Mouse (Mus musculus): ENCODE data around the gene Pam. TPM values are rescaled to one million over a fixed set of nuclear protein-coding genes. Genes with fewer than 3 reads are reported as not detected.

Pam gene
- polyA plus RNA-seq, 1 experiment from 2014 or later, result 22.3 TPM

GRCm38 (mm10) chr1:97908736-97909135, 186.7 kb downstream of the Pam start:
- no peaks in the 10 kb centered on the region for H3K27me3 ChIP-seq (replicated peaks; ENCODE audit: control insufficient read depth, insufficient read depth, low read length)
- no peaks in the 10 kb centered on the region for H3K9me3 ChIP-seq (ENCODE audit: control insufficient read depth, low read length)
- no peaks in the 10 kb centered on the region for H3K4me1 ChIP-seq (ENCODE audit: control insufficient read depth, insufficient read depth, low read depth, low read length)
- no peak overlapping the region for H3K27ac ChIP-seq (ENCODE audit: low read depth, low read length)
- 92% methylated on average over 4 of the region's 4 CpGs for WGBS
- H3K36me3 ChIP-seq (ENCODE audit: control insufficient read depth, insufficient read depth, low read length), result no peaks in the 10 kb centered on the region
- no peak for ATAC-seq
- no peak overlapping the region for H3K4me3 ChIP-seq (ENCODE audit: low read length)
- H3K9ac ChIP-seq (ENCODE audit: low read depth, low read length), result no peak overlapping the region
- no peak overlapping the region for H3K4me2 ChIP-seq (ENCODE audit: low read length)

DNA sequence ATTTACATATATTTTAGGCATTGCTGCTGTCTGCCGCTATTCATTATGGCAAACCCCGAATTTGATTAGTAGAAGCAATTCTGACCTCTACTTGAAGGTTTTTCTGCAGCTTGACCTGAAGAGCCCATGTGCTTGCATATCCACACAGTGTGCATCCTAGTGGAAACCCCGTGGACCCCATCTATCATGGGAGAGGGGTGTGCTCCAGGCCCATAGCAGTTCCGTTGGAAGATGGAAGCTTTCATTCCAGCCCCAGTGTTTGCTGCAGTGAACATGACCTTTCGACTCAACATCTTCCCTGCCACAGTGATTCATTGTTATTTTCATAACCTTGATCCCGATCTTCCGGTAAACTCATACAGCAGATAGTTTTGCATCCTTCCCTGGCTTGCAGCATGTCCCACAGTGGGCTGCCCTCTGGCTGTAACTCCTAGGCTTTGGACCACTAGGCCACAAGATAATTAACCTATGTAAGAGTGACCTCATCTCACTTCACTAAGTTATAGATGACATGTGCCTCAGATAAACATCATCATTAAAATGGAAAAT, 191.5 kb downstream of the Pam start:
- H3K27me3 ChIP-seq (replicated peaks; ENCODE audit: control insufficient read depth, insufficient read depth, low read length), result no peaks in the 10 kb centered on the region
- 81% methylated on average over 7 of the region's 7 CpGs for WGBS
- no peak overlapping the region for H3K4me3 ChIP-seq (ENCODE audit: low read length)
- H3K4me2 ChIP-seq (ENCODE audit: low read length), result no peak overlapping the region
- H3K27ac ChIP-seq (ENCODE audit: low read depth, low read length), result no peak overlapping the region
- H3K9ac ChIP-seq (ENCODE audit: low read depth, low read length), result no peak overlapping the region
- H3K9me3 ChIP-seq (ENCODE audit: control insufficient read depth, low read length), result no peaks in the 10 kb centered on the region
- no peaks in the 10 kb centered on the region for H3K36me3 ChIP-seq (ENCODE audit: control insufficient read depth, insufficient read depth, low read length)
- H3K4me1 ChIP-seq (ENCODE audit: control insufficient read depth, insufficient read depth, low read depth, low read length), result no peaks in the 10 kb centered on the region
- ATAC-seq, result no peak

- Histone ChIP-seq H3K27ac (ENCODE audit: low read depth, low read length) (no peak overlapping the region), H3K27me3 (replicated peaks; ENCODE audit: control insufficient read depth, insufficient read depth, low read length) (no peaks in the 10 kb centered on the region), H3K4me2 (ENCODE audit: low read length) (no peak overlapping the region), H3K9ac (ENCODE audit: low read depth, low read length) (no peak overlapping the region), H3K9me3 (ENCODE audit: control insufficient read depth, low read length) (no peaks in the 10 kb centered on the region), H3K4me1 (ENCODE audit: control insufficient read depth, insufficient read depth, low read depth, low read length) (no peaks in the 10 kb centered on the region), H3K36me3 (ENCODE audit: control insufficient read depth, insufficient read depth, low read length) (peaks cover 2% of the 10 kb centered on the region; the same call in 1 of the 2 replicates), H3K4me3 (ENCODE audit: low read length) (no peak overlapping the region)
- no peak for ATAC-seq
- WGBS, result 93% methylated on average over 7 of the region's 7 CpGs
Measured at GRCm38 (mm10) chr1:97902830-97903229, 192.6 kb downstream of the Pam start.

- Histone ChIP-seq H3K9me3 (ENCODE audit: control insufficient read depth, low read length) (no peaks in the 10 kb centered on the region), H3K27me3 (replicated peaks; ENCODE audit: control insufficient read depth, insufficient read depth, low read length) (no peaks in the 10 kb centered on the region), H3K9ac (ENCODE audit: low read depth, low read length) (no peak overlapping the region), H3K36me3 (ENCODE audit: control insufficient read depth, insufficient read depth, low read length) (peaks cover 2% of the 10 kb centered on the region; the same call in 1 of the 2 replicates), H3K4me1 (ENCODE audit: control insufficient read depth, insufficient read depth, low read depth, low read length) (no peaks in the 10 kb centered on the region), H3K27ac (ENCODE audit: low read depth, low read length) (no peak overlapping the region), H3K4me3 (ENCODE audit: low read length) (no peak overlapping the region), H3K4me2 (ENCODE audit: low read length) (no peak overlapping the region)
- ATAC-seq, result peak; percentile 79
- 61% methylated on average over 7 of the region's 7 CpGs for WGBS
Measured at GRCm38 (mm10) chr1:97900559-97901153, 194.8 kb downstream of the Pam start.

GRCm38 (mm10) chr1:97887511-97887910, 207.9 kb downstream of the Pam start:
- 73% methylated on average over 9 of the region's 9 CpGs for WGBS
- H3K4me1 ChIP-seq (ENCODE audit: control insufficient read depth, insufficient read depth, low read depth, low read length), result no peaks in the 10 kb centered on the region
- no peak overlapping the region for H3K27ac ChIP-seq (ENCODE audit: low read depth, low read length)
- no peaks in the 10 kb centered on the region for H3K36me3 ChIP-seq (ENCODE audit: control insufficient read depth, insufficient read depth, low read length)
- no peak for ATAC-seq
- H3K9ac ChIP-seq (ENCODE audit: low read depth, low read length), result no peak overlapping the region
- H3K27me3 ChIP-seq (replicated peaks; ENCODE audit: control insufficient read depth, insufficient read depth, low read length), result no peaks in the 10 kb centered on the region
- H3K9me3 ChIP-seq (ENCODE audit: control insufficient read depth, low read length), result no peaks in the 10 kb centered on the region
- no peak overlapping the region for H3K4me3 ChIP-seq (ENCODE audit: low read length)
- H3K4me2 ChIP-seq (ENCODE audit: low read length), result no peak overlapping the region

DNA sequence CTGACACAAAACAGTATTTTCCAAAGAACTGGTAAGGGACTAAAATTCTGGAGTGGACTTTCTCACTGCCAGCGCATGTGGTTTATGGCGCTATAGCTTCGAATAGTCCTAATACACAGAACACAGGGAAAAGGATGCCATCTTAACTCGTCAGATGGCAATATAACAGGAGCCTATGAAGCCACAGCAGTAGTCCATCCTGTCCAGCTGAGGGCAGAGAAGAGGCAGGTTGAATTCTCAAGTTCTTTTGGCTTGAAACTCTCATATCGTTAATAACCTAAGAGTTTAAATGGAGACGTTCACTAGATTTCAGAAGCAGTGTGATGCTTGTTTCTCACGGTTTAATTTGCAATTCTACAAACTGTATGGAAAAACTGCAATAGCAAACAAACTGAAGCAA, 211.9 kb downstream of the Pam start:
- Histone ChIP-seq H3K36me3 (ENCODE audit: control insufficient read depth, insufficient read depth, low read length) (no peaks in the 10 kb centered on the region), H3K4me1 (ENCODE audit: control insufficient read depth, insufficient read depth, low read depth, low read length) (no peaks in the 10 kb centered on the region), H3K9me3 (ENCODE audit: control insufficient read depth, low read length) (no peaks in the 10 kb centered on the region), H3K27ac (ENCODE audit: low read depth, low read length) (no peak overlapping the region), H3K4me3 (ENCODE audit: low read length) (no peak overlapping the region), H3K9ac (ENCODE audit: low read depth, low read length) (no peak overlapping the region), H3K4me2 (ENCODE audit: low read length) (no peak overlapping the region), H3K27me3 (replicated peaks; ENCODE audit: control insufficient read depth, insufficient read depth, low read length) (no peaks in the 10 kb centered on the region)
- 84% methylated on average over 7 of the region's 7 CpGs for WGBS
- ATAC-seq, result no peak

GRCm38 (mm10) chr1:97877037-97877436, 218.4 kb downstream of the Pam start:
- H3K4me2 ChIP-seq (ENCODE audit: low read length), result no peak overlapping the region
- H3K4me1 ChIP-seq (ENCODE audit: control insufficient read depth, insufficient read depth, low read depth, low read length), result no peaks in the 10 kb centered on the region
- no peaks in the 10 kb centered on the region for H3K36me3 ChIP-seq (ENCODE audit: control insufficient read depth, insufficient read depth, low read length)
- H3K4me3 ChIP-seq (ENCODE audit: low read length), result no peak overlapping the region
- no peaks in the 10 kb centered on the region for H3K9me3 ChIP-seq (ENCODE audit: control insufficient read depth, low read length)
- ATAC-seq, result no peak
- H3K27me3 ChIP-seq (replicated peaks; ENCODE audit: control insufficient read depth, insufficient read depth, low read length), result no peaks in the 10 kb centered on the region
- H3K9ac ChIP-seq (ENCODE audit: low read depth, low read length), result no peak overlapping the region
- H3K27ac ChIP-seq (ENCODE audit: low read depth, low read length), result no peak overlapping the region

DNA sequence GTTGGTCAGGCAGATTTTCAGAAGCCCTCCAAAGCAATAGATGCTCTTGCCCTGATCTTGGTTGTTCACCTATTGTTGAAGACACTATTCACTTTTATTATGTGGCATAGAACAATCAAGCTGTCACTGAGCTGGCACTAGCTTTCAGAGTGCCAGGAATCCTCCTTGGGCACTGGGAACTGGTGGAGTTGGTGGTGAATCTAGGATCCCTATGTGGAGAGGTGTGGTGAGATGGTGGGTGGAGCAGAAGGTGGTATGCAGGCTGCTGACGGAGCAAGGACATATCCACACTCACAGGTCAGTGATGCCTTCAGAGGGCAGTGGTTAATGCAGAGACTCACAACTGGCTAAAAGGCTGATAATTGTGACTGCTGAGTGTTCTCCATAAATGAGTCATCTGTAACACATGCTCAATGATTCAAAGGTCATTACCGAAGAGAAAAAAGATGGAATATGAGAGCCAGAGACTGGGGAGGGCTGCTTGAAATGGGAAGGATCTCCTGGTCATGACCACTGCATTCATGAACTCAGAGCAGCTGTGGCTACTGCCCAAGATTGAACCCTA, 221.9 kb downstream of the Pam start:
- no peak overlapping the region for H3K4me2 ChIP-seq (ENCODE audit: low read length)
- H3K4me1 ChIP-seq (ENCODE audit: control insufficient read depth, insufficient read depth, low read depth, low read length), result no peaks in the 10 kb centered on the region
- H3K36me3 ChIP-seq (ENCODE audit: control insufficient read depth, insufficient read depth, low read length), result no peaks in the 10 kb centered on the region
- no peaks in the 10 kb centered on the region for H3K9me3 ChIP-seq (ENCODE audit: control insufficient read depth, low read length)
- no peaks in the 10 kb centered on the region for H3K27me3 ChIP-seq (replicated peaks; ENCODE audit: control insufficient read depth, insufficient read depth, low read length)
- no peak overlapping the region for H3K9ac ChIP-seq (ENCODE audit: low read depth, low read length)
- H3K4me3 ChIP-seq (ENCODE audit: low read length), result no peak overlapping the region
- H3K27ac ChIP-seq (ENCODE audit: low read depth, low read length), result no peak overlapping the region
- ATAC-seq, result no peak
- WGBS, result 84% methylated on average over 2 of the region's 2 CpGs

GRCm38 (mm10) chr1:97872493-97872892, 223.0 kb downstream of the Pam start:
- Histone ChIP-seq H3K27ac (ENCODE audit: low read depth, low read length) (no peak overlapping the region), H3K27me3 (replicated peaks; ENCODE audit: control insufficient read depth, insufficient read depth, low read length) (no peaks in the 10 kb centered on the region), H3K4me3 (ENCODE audit: low read length) (no peak overlapping the region), H3K36me3 (ENCODE audit: control insufficient read depth, insufficient read depth, low read length) (no peaks in the 10 kb centered on the region), H3K9me3 (ENCODE audit: control insufficient read depth, low read length) (no peaks in the 10 kb centered on the region), H3K4me1 (ENCODE audit: control insufficient read depth, insufficient read depth, low read depth, low read length) (no peaks in the 10 kb centered on the region), H3K9ac (ENCODE audit: low read depth, low read length) (no peak overlapping the region), H3K4me2 (ENCODE audit: low read length) (no peak overlapping the region)
- peak; percentile 72; the same call in 1 of the 2 replicates for ATAC-seq
- 41% methylated on average over 5 of the region's 5 CpGs for WGBS

Data from hindbrain, embryonic 16.5 days (tissue).